Mouse (Mus musculus) mouse trophoblast stem cell (cell line): ENCODE results near the gene Mbd6.

Experiments used
- in situ Hi-C, 2 experiments: fragments of 300-500 bp; cut with MseI, MboI; formaldehyde crosslinking; loops; 2 replicates in 1 of 2; 3 replicates in 1 of 2; pipeline ENCODE4 v1.15.1; 2025

The Mbd6 gene

DNA sequence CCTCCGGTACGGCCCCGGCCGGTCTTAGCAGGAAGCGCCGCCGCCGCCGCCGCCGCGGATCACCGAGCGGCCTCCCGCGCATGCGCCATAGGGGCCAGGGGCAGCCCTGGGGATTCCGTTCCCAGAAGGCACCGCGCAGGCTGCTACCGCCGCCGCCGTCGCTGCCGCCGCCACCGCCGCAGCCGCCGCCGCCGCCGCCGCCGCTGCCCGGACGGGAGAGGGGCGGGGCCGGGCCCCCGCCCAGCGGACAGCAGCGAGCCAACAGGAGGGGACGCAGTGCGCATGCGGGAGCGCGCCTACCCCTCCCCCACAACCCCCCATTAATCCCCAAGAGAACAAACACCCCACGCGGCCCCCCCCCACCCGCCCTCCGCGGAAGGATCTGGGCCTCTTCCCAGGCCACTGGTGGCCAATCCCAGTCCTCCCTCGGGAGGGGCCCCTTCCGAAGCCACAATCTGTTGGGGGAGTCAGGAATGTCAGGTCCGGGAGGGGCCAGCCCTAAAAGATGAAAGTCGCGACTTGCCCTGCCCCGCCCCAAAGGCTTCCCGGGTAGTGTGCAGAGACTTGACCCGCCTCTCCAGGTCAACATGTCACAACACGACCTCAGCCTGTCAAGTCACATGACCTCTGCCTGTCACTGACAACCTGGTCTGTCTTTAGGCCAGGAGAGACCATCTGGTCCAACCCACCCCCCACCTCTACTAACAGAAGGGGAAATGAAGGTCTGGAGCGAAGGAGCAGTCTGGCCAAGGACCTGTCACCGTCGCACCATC is at the start of gene Mbd6:
Mbd6 (minus strand) TSS at position 219 of the 773 bp plus-strand sequence.
- in situ Hi-C loops = no loop called here

DNA sequence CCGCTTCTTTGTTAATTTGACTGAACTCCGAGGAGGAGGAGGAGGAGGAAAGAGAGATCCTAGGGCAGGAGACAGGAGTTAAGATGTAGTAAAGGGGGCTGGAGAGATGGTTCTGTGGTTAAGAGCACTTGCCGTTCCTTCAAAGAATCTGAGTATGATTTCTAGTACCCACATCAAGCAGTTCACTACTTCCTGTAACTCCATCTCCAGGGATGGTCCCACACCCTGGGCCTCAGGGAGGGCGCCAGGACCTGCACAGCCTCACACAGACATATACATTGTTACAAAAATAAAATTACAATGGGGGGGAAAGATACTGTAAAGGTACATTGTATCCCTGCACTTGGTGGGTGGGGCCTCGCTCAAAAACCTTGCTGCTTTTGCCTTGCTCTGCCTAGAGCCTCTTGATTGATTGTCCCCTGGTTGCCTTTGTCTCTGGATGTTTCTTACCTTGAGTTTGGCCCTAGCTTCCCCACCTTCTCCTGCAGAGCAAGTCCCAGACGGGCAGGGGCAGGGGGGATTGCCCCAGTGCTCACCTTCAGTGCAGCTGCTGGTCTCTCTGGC is 48.8 kb upstream of the Mbd6 start:
- in situ Hi-C loops = no loop called here

DNA sequence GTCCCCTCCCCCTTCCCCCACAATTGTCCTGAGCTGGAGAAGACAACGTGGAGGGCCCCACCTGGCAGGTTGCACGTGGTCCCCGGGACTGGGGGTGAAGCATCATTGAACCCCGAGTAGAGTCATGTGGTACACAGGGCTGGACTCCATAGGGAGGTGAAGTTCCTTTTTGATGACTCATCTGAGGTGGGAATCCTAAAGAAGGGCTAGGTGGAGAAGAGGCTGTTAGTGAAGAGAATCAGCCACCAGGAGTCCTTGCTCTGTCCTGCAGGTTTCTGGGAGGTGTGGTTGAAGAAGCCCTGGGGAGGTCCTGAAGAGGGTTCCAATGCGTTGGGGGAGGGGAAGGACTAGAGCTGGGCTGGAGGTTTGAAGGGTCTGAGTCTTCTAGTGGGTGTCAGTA is 48.1 kb upstream of the Mbd6 start:
- in situ Hi-C loops = no loop called here

DNA sequence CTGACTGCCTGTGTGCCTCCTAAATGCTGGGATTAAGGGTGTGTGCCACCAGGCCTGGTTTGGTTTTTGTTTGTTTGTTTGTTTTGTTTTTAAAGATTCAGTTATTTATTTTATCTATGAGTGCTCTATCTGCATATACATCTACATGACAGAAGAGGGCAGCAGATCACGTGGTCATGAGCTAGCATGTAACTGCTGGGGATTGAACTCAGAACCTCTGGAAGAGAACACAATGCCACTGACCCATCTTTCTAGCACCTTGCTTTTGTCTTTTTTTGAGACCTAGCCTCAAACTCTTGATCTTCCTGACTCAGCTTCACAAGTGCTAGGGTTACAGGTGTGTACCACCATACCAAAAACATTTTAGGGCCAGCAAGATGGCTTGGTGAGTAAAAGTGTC is 46.5 kb upstream of the Mbd6 start:
- in situ Hi-C loops = no loop called here

DNA sequence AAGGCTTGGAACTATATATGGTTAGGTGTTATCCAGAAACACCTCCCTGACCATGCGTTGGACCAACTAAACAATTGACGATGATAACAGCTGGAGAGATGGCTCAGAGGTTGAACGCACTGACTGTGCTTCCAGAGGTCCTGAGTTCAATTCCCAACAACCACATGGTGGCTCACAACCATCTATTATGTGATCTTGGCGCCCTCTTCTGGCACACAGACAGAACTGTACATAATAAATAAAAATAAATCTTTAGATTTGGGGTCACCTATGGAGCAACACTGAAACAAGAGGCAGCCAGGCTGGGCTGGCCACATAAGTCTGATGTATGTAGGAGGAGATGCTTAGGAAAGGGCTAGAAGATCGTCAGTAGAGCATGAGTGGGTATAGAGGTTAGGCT is 44.3 kb upstream of the Mbd6 start:
- in situ Hi-C loops = no loop called here

DNA sequence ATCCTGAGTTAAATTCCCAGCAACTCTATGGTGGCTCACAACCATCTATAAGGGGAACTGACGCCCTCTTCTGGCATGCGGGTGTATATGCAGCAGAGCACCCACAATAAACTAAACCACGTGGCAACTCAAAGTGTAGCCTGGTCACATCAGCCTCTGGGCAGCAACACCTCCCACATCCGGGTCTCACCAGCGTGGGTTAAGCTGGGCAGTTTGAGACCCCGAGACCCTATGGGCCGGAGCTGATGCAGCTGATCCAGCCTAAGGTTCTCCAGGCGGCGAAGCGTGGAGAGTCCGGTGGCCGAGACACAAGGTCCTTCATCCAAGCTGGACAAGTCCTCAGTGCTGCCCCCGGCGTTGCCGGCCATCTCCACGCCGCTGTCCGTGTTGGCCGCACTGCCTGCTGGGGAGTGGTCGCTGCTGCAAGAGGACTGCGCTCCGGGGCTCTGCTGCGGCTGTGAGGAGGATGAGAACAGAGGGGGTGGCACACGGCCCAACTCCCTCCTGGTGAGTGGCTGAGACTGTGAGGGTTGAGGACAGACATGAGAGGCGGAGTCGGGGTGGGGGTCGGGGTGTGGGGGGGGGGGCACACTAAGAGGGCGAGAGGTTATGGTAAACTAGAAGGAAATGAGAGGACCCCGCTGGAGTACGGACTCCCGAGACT is 43.5 kb upstream of the Mbd6 start:
- in situ Hi-C loops = no loop called here

DNA sequence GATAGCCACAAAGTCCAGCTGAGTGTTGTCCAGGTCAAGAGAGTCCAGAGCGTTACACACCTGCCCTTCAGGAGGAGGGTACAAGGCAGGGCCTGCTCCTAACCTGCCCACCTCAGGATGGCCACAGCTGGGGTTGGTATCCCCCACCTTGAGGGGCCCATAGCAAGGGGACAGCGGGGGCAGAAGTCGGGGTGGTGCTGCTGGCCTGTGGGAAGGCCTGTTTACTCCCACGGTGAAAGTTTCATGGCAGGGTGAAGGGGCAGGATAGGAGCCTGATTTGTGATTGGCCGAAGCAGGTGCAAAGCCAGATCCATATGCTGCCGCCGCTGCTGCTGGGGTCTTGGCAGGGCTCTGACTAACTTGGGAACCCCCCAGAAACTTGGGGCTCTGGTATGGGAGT is 41.4 kb upstream of the Mbd6 start:
- in situ Hi-C loops = no loop called here

DNA sequence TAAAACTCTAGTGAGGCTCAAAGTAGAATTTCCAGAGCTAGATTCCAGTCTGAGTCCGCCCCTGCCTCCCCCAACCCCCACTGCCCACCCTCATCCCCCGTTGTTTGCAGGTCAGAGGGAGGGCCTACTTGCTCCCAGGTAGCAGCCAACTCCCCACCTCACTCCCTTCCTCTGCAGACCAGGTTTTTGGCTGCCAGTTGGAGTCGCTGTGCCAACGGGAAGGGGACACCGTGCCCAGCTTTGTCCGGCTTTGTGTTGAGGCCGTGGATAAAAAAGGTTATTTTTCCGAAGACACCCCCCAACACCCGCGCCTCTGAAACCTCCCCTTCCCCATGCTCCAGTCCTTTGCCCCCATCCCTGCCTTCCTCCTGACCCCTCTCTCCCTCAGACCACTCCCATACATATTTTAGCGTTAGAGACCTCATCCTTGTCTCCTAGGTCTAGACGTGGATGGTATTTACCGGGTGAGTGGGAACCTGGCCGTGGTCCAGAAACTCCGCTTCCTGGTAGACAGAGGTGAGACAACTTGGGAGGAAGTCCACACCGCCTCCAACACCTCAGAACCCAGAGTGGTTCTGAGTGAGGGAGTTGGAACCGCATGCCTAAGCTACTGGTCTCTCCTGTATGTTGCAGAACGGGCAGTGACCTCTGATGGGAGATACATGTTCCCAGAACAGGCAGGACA is 38.8 kb upstream of the Mbd6 start:
- in situ Hi-C loops = no loop called here

DNA sequence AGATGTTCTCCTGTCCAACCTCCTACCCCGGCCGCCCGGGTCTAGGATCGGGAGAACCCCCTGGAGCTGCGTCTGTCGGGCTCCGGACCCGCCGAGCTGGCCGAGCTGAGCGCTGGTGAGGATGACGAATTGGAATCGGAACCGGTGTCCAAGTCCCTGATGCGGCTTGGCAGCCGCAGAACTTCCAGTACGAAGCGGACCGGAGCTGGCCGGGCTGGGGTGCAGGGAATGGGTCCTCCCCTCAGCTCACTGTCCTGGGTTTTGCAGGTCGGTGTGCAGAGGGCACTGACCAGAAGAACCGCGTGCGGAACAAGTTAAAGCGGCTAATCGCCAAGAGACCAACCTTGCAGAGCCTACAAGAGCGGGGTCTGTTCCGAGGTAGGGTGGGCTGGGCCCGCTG is 38.0 kb upstream of the Mbd6 start:
- in situ Hi-C loops = no loop called here

DNA sequence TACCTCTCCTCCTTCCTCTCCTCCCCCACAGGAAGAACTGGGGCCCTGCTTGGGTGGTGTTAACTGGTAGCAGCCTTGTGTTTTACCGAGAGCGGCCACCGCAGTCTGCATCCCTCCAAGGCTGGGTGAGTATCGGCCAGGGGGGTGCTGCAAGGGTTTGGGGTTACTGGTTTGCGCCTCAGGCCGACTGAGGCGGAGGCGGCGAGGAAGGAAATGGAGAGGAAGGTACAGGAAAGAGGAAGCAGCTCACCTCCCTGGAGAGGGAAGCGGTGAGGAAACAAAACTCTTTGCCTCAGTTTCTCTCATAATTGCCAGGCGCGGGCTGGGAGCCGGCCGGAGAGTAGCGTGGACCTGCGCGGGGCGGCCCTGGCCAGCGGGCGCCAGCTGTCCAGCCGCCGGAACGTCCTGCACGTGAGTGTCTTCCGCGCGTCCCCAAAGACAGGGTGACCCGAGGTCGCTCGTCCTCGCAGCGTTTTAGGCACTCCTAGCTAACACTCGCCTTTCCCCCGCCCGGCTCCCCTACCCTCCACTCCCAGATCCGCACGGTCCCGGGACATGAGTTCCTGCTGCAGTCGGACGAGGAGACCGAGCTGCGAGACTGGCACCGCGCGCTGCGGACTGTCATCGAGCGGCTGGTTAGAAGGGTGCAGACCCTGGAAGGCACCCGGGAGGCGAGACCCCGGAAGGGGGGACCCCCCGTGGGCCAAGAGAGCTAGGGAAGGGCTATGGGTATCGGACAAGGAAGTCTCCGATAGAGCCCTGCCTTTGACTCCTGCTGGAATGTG is 37.4 kb upstream of the Mbd6 start:
- in situ Hi-C loops = no loop called here

DNA sequence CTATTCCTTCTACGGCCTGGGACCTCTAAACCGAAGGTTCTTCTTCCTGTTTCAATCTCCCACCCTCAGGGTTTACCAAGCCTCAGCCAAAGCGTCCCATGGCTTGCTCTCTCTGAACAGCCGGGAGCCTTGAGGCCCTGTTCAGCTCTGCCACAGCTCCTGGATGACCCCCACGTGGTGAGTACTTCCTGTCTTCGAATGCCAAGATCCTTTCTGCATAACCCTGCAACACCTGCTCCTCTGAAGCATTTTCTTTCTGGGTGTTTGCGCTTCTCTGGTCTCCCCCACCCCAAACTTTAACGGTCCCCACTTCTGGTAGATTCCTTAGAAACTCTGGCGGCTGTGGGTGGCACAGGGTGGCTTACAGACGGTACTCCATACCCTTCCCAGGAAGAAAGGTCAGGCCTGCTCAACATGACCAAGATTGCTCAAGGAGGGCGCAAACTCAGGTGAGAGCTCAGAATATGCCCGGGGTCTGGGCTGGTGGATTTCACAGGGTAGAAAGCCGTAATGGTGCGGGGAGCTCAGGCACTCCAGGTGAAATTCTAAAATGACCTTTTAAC is 36.7 kb upstream of the Mbd6 start:
- in situ Hi-C loops = no loop called here

DNA sequence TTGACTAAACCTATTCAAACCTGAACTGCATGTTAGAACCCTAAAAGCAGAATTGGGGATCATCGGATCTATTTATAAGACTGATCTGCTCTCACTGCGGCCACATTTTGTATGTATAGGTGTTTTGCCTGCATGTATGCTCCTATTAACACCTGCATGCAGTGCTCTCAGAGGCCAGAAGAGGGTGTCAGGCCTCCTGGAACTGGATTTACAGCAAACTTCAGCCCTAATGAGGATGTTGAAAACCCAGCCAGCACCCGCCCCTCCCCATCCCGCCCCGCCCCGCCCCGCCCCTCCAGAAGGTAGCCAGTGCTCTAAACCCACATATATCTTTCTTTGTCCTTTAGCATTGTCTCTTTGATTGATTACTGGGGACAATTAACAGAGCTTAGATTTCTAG is 35.7 kb upstream of the Mbd6 start:
- in situ Hi-C loops = no loop called here

DNA sequence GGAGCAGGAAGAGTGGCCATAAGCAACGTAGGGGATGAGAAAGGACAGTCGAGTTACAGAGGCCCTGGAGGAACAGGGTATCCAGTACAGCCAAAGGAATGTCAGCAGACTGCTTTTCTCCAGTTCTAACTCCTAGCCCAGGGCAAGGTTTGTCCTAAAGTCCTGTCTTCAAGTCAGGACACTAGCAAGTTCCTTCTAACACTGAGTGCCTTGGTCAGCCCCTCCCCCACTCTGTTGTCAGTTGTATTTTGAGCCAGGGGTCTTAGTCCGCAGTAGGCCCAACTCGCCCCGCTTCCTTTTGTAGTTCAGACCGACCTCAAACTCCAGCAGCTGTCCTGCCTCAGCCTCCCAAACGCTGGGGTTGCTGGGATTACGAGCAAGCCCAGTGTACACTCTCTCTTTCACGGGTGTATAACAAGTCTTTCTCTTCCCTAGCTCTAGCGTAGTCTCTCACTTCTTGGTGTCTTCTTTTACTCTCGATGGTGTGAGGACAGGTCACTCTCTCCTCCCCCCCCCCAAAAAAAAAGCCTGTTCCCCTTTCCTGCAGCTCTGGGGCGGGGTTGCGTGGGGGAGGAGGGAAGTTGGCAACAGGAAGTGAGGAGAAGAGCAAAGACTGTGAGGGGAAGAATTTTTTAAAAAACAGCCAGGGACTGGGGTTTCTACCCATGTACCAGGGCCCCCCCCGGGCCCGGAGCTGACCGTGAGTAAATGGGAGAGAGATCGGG is 34.5 kb upstream of the Mbd6 start:
- in situ Hi-C loops = no loop called here

DNA sequence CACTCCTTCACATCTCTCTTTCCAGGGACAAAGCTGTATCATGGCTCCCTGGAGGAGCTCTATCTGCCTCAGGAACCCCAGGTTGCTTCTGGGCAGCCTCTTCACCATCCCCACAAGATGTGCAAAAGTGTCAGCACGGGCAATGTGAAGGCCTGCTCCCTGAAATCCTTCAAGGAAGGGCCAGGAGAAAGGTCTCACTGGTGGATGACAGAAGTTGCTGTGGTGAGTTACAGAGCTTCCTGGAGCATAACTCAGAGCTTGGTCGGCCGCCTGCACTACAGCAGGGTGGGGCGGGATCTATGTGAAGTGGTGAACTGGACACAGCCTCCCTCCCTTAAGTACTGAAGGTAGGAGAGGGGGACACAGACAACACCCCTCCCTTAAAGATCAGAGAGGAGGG is 33.9 kb upstream of the Mbd6 start:
- in situ Hi-C loops = no loop called here

DNA sequence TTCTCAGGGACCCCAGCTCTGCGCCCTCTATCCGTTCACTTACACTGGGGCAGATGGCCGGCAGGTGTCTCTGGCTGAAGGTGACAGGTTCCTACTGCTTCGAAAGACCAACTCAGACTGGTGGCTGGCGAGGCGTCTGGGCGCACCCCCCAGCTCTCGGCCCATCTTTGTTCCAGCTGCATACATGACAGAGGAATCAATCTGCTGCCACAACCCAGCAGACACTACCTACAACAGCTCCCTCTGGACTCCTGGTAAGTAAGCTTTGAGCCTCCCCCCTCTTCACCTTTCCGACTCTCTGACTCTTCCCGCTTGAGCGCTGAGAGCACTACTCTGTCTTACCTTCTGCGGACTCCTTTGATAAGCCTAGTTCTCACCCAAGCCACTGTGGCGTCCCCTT is 33.4 kb upstream of the Mbd6 start:
- in situ Hi-C loops = no loop called here

DNA sequence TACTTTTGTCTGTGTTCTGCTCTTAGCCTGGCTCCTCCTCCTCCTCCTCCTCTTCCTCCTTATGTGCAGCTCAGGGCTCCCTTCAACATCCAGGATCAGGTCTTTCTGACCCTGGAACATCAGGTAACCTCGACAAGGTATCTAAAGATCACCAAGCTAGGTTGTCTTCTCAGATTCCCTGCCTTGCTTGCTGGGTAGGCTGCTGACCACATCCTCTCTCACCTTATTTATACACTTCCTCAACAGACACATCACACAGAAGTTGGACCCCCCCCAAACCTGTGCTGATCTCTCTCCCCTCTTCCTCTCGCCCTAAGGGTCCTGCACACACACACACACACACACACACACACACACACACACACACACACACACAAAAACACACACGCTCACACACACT is 32.8 kb upstream of the Mbd6 start, which contains the start of gene Arhgap9:
Arhgap9 (plus strand) TSS at position 344 of the 400 bp plus-strand sequence.
- in situ Hi-C loops = no loop called here

DNA sequence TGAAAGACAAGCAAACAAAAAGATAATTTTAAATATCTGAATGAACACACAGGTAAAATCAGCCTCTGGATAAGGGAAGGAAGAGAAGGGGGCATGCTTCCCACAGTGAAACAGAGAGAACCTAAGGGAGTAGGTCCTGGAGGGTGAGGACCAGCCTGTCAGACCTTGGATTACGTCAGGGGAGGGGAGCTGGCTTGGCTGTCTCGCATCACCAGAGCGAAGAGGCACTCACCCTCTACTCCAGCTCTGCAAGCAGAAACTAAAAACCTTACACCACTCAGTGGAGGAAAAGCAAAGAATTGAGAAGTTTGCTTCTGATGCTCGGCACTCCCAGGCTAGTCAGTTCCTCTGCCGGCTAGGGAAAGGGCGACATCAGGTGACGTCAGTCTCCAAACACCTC is 31.2 kb upstream of the Mbd6 start:
- in situ Hi-C loops = loop anchor here in 1 of 2 experiments (5.0 kb wide), 1 partner anchor 1302 kb away; no protein-coding TSS in a partner anchor

DNA sequence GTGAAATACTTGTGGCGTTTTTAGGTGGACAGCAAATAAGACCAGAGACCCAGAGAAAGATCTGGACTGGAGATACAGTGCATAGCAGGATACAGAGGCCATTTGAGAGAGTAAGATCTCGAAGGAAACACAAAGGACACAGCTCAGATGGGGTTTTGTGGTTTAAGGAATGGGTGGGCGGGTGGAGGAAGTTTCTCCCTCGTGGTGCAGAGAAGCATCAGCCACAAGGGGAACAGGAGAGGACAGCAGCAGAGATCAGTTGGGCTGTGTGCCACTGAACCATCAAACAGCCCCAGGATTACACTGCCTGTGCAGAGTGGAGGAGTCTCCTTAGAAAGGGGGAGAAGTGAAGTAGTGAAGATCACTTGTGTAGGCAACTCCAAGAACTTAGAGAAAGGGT is 29.2 kb upstream of the Mbd6 start:
- in situ Hi-C loops = loop anchor here in 1 of 2 experiments (5.0 kb wide), 1 partner anchor 1304 kb away; no protein-coding TSS in a partner anchor

DNA sequence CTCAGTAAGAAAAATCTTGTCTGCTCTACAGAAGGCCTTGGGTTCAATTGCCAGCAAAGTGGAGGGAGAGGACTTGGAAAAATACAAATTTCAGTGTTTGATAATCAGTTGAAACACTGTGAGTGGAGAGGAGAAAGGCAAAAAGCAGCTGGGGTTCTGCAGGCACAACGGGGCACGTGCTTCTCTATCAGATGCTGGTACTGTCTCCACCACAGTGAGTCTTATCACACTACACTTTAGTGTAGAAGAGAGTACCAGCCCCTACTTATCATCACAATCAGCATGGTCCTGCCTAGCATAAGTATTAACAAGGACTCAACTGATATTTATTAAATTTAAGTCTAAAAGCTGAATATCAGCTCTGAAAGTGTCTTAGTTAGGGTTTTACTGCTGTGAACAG is 28.5 kb upstream of the Mbd6 start:
- in situ Hi-C loops = loop anchor here in 1 of 2 experiments (5.0 kb wide), 1 partner anchor 1305 kb away; no protein-coding TSS in a partner anchor

DNA sequence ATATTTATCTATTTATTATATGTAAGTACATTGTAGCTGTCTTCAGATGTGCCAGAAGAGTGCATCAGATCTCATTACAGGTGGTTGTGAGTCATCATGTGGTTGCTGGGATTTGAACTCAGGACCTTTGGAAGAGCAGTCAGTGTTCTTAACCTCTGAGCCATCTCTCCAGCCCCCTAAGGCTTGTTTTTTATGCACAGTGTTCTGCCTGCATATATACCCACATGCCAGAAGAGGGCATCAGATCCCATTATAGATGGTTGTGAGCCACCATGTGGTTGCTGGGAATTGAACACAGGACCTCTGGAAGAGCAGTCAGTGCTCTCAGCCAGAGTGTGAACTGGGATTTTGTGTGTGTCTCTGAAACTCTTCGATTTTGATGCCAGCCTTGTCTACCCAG is 26.1 kb upstream of the Mbd6 start:
- in situ Hi-C loops = loop anchor here in 1 of 2 experiments (5.0 kb wide), 1 partner anchor 1307 kb away; no protein-coding TSS in a partner anchor
